Mouse (Mus musculus): Measurements from ENCODE around the gene Ap3b1. TPM values are rescaled to one million over a fixed set of nuclear protein-coding genes. Genes with fewer than 3 reads are reported as not detected.

The Ap3b1 gene
- total RNA-seq, 2 experiments from 2014 or later = 17.8 to 18.8 TPM

GRCm38 (mm10) chr13:94372066-94372465 lies 13.3 kb downstream of the Ap3b1 start:
- intact Hi-C loops (cut with DNase I) = no loop called here
- no peak for DNase-seq

GRCm38 (mm10) chr13:94374131-94374530 lies 15.4 kb downstream of the Ap3b1 start:
- intact Hi-C loops (cut with DNase I) = no loop called here
- no peak for DNase-seq

- no peak for DNase-seq
- intact Hi-C loops (cut with DNase I) = no loop called here
Observed at GRCm38 (mm10) chr13:94375526-94376390, 17.0 kb downstream of the Ap3b1 start.

- intact Hi-C loops (cut with DNase I) = no loop called here
Observed at GRCm38 (mm10) chr13:94379006-94379405, 20.2 kb downstream of the Ap3b1 start.

GRCm38 (mm10) chr13:94381427-94381826 lies 22.7 kb downstream of the Ap3b1 start:
- DNase-seq = no peak
- intact Hi-C loops (cut with DNase I) = no loop called here

More at GRCm38 (mm10) chr13:94379006-94379405, 20.2 kb downstream of the Ap3b1 start:
- no peak for DNase-seq

- DNase-seq = no peak
- intact Hi-C loops (cut with DNase I) = no loop called here
Observed at GRCm38 (mm10) chr13:94381829-94382675, 23.3 kb downstream of the Ap3b1 start.

- intact Hi-C loops (cut with DNase I) = no loop called here
- no peak for DNase-seq
Observed at GRCm38 (mm10) chr13:94384931-94385570, 26.3 kb downstream of the Ap3b1 start.

GRCm38 (mm10) chr13:94388566-94388965 lies 29.8 kb downstream of the Ap3b1 start:
- DNase-seq = no peak
- intact Hi-C loops (cut with DNase I) = no loop called here

GRCm38 (mm10) chr13:94389541-94389940 lies 30.8 kb downstream of the Ap3b1 start:
- intact Hi-C loops (cut with DNase I) = no loop called here

GRCm38 (mm10) chr13:94392282-94392681 lies 33.5 kb downstream of the Ap3b1 start:
- no peak for DNase-seq
- intact Hi-C loops (cut with DNase I) = no loop called here

More at GRCm38 (mm10) chr13:94389541-94389940, 30.8 kb downstream of the Ap3b1 start:
- no peak for DNase-seq

GRCm38 (mm10) chr13:94394486-94394885 lies 35.7 kb downstream of the Ap3b1 start:
- DNase-seq = no peak
- intact Hi-C loops (cut with DNase I) = no loop called here

- intact Hi-C loops (cut with DNase I) = no loop called here
- peak in 1 of 2 experiments; percentile 17 for DNase-seq
Observed at GRCm38 (mm10) chr13:94395763-94396162, 37.0 kb downstream of the Ap3b1 start.

GRCm38 (mm10) chr13:94396392-94396920 lies 37.7 kb downstream of the Ap3b1 start:
- no peak for DNase-seq
- intact Hi-C loops (cut with DNase I) = no loop called here

GRCm38 (mm10) chr13:94398568-94399374 lies 40.0 kb downstream of the Ap3b1 start:
- DNase-seq = peak in 1 of 2 experiments; percentile 18
- intact Hi-C loops (cut with DNase I) = no loop called here

- no peak for DNase-seq
- intact Hi-C loops (cut with DNase I) = no loop called here
Observed at GRCm38 (mm10) chr13:94400465-94400864, 41.7 kb downstream of the Ap3b1 start.

GRCm38 (mm10) chr13:94423600-94423999 lies 64.8 kb downstream of the Ap3b1 start:
- intact Hi-C loops (cut with DNase I) = no loop called here
- no peak for DNase-seq

- DNase-seq = no peak
- intact Hi-C loops (cut with DNase I) = no loop called here
Observed at GRCm38 (mm10) chr13:94429567-94429966, 70.8 kb downstream of the Ap3b1 start.

GRCm38 (mm10) chr13:94439386-94439785 lies 80.6 kb downstream of the Ap3b1 start:
- intact Hi-C loops (cut with DNase I) = no loop called here
- no peak for DNase-seq

- DNase-seq = no peak
- intact Hi-C loops (cut with DNase I) = no loop called here
Observed at GRCm38 (mm10) chr13:94441199-94441598, 82.4 kb downstream of the Ap3b1 start.

- intact Hi-C loops (cut with DNase I) = no loop called here
- DNase-seq = no peak
Observed at GRCm38 (mm10) chr13:94443411-94443810, 84.7 kb downstream of the Ap3b1 start.

All from gastrocnemius, postnatal 36 days (tissue).